Mouse (Mus musculus): ENCODE data around the gene Mipol1.
"Not testable (repeated sequence)": the region's sequence is repeated elsewhere in the genome, so short reads cannot be mapped to it uniquely, and the experiment has no call there.

The Mipol1 gene

GRCm38 (mm10) chr12:57230192-57230706 lies at the start of gene Mipol1, which contains the start of gene Prps1l3:
Mipol1 (plus strand) TSS chr12:57230427.
Prps1l3 (plus strand) TSS chr12:57230412.
- DNase-seq (ENCODE audit: low read depth, low spot score): peak; percentile 97

DNA sequence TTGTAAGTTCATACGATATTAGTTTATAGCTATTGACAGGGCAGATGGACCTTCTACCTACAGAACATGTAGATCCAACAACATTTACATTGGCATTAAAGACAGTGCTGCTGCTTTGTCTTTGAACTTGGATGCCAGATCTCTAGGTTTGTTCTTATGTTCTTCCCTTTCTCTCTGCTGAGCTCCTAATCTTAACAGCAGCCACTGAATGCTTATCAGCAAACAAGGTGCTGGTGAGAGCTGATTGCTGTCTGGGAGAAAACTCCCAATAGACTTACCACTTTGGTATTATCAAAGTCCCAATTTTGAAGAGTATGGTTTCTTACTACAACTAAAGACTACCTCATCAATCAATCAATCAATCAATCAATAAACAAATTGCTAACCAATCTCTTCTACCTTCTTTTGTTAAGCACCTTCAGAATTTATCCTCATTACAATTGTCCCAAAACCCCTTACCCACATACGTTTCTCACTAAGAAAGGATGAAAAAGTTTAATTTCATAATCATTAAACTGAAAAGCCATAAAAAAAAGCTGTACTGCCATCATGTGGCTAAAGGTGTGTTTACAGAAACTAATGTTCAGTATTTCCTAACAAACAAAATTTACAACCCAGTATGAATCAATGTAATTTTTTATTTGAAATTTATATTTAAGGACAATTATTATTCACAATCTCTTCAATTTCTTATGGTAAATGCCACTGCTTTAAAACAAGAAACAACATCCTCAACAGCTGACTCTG lies 45.7 kb upstream of the Mipol1 start:
- no peak for DNase-seq (ENCODE audit: low read depth, low spot score)

DNA sequence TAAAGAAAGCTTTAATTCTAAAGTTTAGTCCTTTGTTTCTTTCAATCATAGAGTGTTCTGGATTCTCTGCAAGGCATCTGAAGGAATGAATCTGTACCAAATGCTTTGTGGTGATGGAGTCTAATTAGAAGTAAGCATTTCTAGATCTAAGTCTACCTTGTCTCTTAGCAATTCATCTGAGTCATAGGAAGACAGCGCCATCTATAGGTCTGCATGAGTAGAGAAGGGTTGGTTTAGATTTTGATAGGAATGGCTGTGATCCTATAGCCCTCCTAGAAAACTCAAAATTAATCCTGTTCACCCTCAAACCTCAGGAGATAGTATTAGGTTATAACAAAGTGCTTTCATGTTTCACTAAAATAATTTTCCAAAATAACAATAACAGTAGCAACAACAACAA lies 44.8 kb upstream of the Mipol1 start:
- peak; percentile 22 for DNase-seq (ENCODE audit: low read depth, low spot score)

GRCm38 (mm10) chr12:57186126-57186525 lies 44.1 kb upstream of the Mipol1 start:
- no peak for DNase-seq (ENCODE audit: low read depth, low spot score)

DNA sequence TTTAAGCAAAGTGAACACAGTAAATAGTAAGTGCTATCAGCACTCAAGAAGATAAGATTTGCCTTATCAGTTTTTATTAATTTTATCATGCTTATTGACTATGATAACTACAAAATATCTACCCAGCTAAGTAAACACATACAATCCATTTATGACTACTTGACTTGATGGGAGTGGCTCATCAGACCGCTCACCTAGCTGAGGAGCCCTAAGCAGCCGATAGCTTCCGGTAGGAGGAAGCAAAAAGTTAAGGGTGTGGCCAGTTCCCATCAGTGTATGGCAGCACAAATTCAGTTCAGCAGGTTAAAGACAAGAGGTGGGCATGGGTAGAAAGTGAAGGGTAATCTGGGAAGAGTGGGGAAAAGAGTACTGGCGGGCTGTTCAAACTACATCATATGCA lies 43.2 kb upstream of the Mipol1 start:
- DNase-seq (ENCODE audit: low read depth, low spot score): no peak

- peak; percentile 11 for DNase-seq (ENCODE audit: low read depth, low spot score)
These were observed 35.6 kb upstream of the Mipol1 start for GRCm38 (mm10) chr12:57194609-57195008.

- DNase-seq (ENCODE audit: low read depth, low spot score): no peak
These were observed 34.0 kb upstream of the Mipol1 start for GRCm38 (mm10) chr12:57196286-57196607.

DNA sequence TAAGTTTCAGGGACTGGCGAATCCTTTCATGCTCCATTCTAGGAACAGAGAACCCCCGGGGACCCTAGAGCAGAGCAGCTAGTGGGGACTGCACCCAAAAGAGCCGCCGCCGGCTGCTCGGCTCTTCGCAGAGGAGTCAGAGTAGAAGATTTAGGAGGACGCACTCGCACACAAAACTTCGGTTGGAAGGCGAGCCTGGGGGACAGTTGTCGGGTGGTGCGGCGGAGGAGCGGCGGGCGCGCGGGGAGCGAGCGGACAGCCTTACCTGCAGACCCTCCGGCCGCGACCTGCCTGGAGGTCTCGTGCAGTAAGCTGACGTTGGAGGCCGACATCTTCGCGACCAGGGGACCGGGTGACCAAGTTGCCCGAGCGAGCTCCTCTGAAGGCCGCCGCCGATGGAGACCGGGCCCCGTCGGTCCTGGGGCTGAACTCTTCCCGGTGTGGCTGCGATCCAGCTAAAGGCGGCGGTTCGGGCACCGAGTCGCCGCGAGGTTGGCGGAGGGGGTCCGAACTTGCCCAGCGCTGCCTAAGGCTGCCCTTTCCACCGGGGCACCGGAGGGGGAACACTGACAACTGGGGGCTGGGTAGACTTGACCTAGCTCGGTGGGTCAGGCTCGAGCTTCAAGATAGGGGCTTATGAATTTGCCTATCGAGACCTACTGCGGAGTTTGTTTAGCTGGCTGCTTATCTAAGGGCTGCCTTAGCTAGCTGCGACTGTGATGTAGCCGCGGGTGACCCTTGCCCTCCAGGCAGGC lies 33.4 kb upstream of the Mipol1 start:
- no peak for DNase-seq (ENCODE audit: low read depth, low spot score)

DNA sequence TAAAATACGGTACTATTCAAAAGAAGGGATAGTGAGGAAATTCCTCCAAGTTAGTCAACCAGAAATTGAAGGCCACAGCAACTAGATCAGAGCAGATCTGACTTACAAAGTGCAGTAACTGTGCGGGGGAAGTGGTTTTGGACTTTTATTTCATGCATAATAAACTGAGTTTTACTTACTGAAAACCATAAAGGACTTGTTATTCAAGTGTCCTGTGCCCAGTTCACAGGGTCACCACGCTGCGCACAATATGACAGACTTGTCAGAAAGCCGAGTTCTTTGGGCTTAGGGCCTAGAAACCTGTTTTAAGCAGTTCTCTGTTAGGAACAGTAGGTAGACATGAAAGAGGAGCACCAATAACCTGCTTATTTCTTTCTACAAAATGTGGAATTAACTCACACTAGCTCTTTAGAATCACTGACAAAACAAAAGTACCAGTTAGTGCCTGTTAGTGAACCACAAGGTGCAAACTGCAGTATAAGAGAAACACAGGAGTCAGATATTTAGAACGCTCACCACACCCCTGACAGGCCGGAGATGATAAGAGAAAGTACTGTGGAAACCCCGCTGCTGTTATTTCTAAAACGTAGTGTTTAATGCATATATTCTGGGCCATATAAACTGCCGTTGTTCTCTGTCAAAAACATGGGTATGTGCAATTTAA lies 32.7 kb upstream of the Mipol1 start, which contains the start of gene Slc25a21:
Gene Slc25a21, minus strand, starts transcription at position 110 of the 664 bp plus-strand sequence.
- no peak for DNase-seq (ENCODE audit: low read depth, low spot score)

DNA sequence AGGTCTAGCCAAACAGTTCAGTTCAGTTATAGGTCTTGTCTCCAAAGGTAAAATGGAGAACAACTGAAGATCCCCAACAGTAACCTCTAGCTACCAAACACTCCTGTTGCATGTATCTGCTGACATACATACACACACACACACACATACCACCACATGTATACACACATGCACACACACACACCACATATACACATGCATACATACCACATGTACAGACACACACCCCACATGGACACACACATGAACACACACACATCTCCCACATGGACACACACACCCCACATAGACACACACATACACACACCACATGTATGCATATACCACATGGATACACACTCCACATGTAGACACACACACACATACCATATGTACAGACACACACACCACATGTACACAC lies 32.0 kb upstream of the Mipol1 start:
- DNase-seq (ENCODE audit: low read depth, low spot score): no peak

GRCm38 (mm10) chr12:57199427-57199826 lies 30.8 kb upstream of the Mipol1 start:
- DNase-seq (ENCODE audit: low read depth, low spot score): no peak

DNA sequence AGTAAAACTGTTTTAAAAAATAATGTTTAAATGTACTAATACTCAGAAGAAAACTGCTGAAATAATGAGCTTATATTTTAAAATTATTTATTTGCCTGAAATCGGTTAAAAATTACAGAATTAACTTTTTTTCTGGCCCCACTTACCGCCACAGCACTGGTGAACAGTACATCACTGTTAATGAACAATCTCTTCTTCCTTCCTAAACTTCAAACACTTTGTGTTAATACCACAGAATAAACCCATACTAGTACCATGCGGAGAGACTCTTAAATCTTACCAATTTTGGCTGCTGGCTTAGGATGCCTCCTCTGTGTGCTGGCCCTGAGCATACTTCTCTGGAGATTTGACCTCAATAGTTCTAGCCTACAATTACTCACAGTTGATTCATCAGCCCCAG lies 28.3 kb upstream of the Mipol1 start:
- no peak for DNase-seq (ENCODE audit: low read depth, low spot score)

GRCm38 (mm10) chr12:57204276-57204851 lies 25.9 kb upstream of the Mipol1 start:
- no peak for DNase-seq (ENCODE audit: low read depth, low spot score)

- peak; percentile 9 for DNase-seq (ENCODE audit: low read depth, low spot score)
These were observed 18.6 kb upstream of the Mipol1 start for GRCm38 (mm10) chr12:57211353-57212311.

GRCm38 (mm10) chr12:57212463-57212862 lies 17.8 kb upstream of the Mipol1 start:
- not testable (repeated sequence) for DNase-seq (ENCODE audit: low read depth, low spot score)

DNA sequence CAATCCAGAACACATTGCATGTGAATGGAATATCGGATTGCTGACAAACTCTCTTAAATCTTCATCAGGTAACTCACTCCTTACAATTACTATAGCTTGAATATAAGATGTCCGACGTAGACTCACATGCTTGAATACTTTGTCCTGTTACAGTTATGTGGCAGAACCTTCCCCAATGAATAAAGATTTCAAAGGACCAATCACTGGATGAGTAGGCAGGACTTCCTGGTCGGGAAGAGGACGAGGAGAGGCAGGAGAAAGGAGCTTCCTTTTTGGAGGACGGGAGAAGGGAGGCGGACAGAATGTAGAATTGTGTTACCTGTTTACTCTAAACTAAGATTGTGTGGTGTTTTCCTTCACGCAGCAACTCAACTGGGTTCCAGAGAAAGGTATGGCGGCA lies 3.8 kb upstream of the Mipol1 start:
- DNase-seq (ENCODE audit: low read depth, low spot score): no peak

GRCm38 (mm10) chr12:57227776-57228175 lies 2.5 kb upstream of the Mipol1 start:
- no peak for DNase-seq (ENCODE audit: low read depth, low spot score)

GRCm38 (mm10) chr12:57229703-57230102 lies 524 bp upstream of the Mipol1 start:
- no peak for DNase-seq (ENCODE audit: low read depth, low spot score)

DNA sequence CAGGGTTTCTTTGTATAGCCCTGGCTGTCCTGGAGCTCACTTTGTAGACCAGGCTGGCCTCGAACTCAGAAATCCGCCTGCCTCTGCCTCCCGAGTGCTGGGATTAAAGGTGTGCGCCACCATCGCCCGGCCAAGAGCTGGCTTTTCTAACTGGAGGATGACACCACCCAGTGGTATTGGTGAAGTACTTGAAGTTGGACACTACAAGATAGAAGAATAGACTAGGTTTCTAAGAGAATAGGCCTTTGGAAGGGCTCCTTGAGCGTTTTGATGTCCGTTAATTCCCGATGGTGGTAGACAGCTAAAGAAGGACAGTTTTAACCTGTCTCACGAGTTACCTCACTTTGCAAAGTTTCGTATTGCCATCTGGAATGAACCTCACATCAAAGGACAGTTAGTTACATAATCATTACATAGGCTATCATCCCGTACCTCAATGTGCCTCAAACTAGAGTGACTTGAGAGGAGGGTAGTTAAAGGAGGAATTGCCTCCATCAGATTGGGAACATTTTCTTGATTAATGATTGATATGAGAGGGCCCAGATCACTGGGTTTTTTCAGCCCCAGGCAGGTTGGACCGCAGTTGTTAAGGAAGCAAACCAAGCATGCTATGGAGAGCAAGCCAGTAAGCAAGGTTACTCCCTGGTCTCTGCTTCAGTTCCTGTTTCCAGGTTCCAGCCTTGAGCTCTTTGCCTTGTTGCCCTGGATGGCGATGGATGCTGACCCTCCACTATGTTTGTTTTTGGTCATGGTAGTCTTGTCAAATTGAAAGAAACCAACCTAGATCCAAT lies 1.1 kb downstream of the Mipol1 start:
- DNase-seq (ENCODE audit: low read depth, low spot score): peak; percentile 37

DNA sequence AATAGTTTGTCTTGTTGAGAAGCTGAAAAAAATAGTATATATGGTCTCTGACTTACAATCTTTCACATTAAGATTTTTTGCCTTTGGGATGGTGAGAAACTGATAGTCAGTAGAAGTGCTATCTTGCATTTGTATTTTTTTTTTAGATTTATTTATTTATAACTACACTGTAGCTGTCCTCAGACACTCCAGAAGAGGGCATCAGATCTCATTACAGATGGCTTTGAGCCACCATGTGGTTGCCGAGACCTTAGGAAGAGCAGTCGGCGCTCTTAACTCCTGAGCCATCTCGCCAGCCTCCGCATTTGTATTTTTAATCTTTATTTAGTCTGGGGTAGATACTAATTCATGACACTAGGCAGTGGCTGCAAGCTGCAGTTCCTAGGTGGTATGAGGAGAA lies 3.2 kb downstream of the Mipol1 start:
- DNase-seq (ENCODE audit: low read depth, low spot score): no peak

Measured in brain, adult 2 months (tissue).